Mouse (Mus musculus): Measurements from ENCODE around the gene Xpa.

GRCm38 (mm10) chr4:46234739-46235138, 38.6 kb upstream of the Xpa start:
- no peak for TF ChIP-seq CTCF (IDR thresholded peaks at IDR 0.05; ENCODE audit: borderline replicate concordance, insufficient read depth, low read depth, low read length)
- no peak for TF ChIP-seq POLR2A (IDR thresholded peaks at IDR 0.05; ENCODE audit: borderline replicate concordance, insufficient read depth, low read length)

Measured in cerebellum, adult 2 months (tissue).